Mouse (Mus musculus) CD4-positive, CD25-positive, alpha-beta regulatory T cell, adult 4 months (primary cell): ENCODE measurements around the gene B3gat1. TPM values are rescaled to one million over a fixed set of nuclear protein-coding genes. Genes with fewer than 3 reads are reported as not detected.

ENCODE experiments used
- ATAC-seq: one replicate; pipeline ENCODE4 v1.8.0; 2017
- polyA plus RNA-seq, 2 experiments: library from polyadenylated mRNA; unstranded; fragments of 100-300 nt; shearing (Covaris generic); gene quantifications; one replicate each; pipeline ENCODE4 v1.2.1; 2017

B3gat1 gene
- not detected for polyA plus RNA-seq

DNA sequence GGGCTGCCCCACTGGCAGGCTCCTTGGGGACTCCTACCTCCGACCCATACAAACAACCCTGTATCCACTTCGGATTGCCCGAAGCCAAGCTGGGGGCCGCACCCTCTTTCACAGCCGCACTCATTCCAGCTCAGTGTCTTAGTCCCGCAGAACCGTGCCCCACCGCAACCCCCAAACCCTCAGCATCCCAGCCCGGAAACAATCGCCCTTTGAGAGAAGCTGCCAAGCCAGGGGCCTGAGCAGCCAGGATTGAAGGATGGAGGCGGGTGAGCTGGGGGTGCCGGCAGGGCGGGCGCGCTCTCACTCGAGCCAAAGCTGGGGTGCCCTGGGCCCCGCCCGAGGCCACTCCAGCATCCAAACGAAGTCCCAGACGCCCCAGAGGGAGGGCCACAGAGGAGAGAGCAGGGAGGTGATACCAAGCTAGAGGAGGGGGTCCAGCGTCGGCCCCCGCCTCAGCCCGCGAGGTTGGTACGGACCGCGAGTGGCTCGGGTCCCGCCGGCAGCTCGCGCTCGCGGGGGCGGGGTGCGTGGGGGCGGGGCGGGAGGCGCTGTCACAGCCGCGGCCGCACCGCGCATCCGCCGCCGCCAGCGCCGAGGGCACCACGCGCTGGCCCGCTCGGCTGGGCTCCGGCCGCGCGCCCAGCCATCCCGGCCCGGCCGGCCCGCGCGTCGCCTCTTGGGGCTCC is at the start of gene B3gat1:
TSS of gene B3gat1 (plus strand) at position 523 of the 686 bp plus-strand sequence.
- no peak for ATAC-seq

DNA sequence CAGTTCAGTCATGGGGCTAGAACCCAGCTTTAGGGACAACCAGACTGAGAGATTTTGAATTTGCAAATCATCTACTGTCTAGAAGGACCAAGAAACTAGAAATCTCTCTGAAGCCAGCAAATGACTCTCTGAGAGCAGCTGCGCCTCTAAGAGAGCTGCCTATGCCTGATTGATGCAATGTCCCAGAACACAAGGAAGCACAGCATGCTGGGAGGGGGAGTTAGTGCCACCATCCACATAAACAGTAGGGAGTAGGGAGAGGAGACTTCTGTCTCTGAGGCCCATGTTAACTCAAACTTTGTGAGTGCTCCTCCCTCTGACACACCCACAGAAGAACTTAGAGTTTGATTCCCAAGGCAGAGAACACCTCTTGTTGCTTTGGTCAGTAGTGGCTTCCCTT is 44.4 kb upstream of the B3gat1 start:
- no peak for ATAC-seq

DNA sequence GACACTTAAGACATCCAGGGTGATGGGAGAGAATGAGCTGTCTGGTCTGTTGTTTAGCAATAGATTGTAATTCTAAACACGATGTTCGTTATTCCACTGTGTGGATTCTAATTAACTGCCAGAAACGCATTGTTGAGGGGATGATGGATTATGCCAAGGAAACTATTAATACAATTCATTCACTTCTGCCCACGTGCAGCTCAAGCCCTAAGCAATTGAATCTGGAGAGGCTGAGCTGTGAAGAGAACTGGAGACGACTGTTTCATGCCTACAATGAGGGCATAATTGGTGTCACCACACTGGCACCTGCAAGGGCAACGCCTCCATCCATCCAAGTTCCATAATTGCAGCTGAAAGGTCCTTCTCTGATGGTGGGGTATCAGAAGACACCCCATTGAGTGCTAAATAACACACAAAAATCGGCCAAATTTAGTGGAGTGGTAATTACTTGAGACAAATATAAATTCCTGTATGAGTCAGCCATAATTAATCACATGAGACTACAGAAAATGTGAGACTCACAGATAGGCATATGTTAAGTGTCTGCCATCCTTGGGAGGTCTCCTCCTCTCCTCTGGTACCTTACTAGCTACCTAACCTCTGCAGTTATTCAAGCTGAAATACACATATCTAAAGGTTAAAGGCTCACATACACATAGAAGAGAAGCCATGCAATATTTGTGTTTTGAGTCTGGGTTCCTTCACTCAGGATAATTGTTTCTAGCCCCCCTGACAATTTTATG is 43.4 kb upstream of the B3gat1 start:
- no peak for ATAC-seq

DNA sequence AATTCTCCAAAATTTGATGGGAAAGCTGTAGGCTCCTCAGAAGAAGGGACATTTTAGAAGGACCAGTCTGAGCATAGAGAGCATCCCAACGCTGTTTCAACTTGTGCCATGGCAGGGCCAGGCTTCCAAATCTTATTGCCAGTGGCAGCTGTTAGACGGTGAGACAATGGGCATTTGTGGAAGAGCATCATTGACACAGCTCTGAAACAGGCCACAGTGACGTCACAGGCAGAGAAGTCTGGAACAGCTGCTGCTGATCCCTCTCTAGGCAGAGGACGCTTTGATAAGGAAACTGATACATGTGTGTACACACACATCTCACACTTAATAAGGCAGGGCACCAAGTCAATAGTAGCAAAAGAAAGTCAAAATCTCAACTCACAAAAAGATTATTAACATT is 40.9 kb upstream of the B3gat1 start:
- ATAC-seq, result no peak

DNA sequence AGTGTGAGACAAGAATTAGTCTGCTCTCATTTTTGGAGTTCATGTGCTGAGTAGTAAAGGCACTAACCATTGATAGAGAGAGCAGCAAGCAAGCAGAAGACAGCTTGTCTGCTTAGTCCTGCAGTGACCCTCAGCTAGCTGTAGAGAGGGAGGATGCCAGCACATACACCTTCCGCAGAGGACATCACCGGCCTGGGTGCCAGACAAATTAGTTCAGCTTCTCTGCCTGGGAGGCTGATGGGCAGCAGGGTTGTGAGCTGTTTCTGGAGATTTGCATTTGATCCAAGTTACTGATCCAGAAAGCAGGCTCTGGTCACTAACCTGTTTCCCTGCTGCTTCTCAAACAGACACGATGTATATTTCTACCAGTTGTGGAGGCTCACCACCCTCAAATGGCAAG is 38.9 kb upstream of the B3gat1 start:
- ATAC-seq, result no peak

DNA sequence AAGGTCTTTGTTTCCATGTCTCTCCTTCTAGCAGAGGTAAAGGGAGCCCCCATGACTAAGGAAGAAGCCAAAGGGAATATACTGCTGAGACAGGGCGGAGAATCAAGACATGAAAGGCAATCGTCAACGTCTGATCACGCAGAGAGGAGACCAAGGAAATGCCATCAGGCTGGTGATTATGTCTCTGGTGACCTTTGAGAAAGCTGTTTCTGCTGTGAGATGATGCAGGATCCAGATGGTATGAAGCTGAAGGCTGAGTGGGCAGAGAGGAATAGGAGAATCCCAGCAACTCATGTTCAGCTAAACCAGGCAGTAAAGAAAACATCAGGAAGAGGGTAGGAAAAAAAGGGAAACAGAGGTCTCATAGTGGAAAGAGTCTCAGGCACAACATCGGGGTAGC is 38.4 kb upstream of the B3gat1 start:
- no peak for ATAC-seq

DNA sequence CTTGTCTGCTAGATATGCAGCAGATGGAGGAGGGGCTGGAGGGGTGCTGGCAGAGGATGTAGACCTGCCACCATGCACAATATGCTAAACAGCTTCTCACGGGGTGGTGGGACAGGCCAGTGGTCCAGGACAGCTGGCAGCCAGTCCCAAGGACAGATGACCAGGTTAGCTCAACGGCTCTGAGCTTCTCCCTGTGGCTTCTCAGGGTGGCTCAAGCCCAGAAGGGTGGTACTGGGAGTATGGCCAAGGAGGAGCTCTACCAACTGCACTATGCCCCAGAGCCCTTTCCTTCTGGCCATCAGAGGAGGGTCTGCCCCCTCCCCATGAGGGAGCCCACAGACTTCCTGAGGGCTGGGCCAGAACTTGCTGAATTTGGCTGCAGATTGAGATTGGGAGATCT is 35.2 kb upstream of the B3gat1 start:
- ATAC-seq, result no peak

DNA sequence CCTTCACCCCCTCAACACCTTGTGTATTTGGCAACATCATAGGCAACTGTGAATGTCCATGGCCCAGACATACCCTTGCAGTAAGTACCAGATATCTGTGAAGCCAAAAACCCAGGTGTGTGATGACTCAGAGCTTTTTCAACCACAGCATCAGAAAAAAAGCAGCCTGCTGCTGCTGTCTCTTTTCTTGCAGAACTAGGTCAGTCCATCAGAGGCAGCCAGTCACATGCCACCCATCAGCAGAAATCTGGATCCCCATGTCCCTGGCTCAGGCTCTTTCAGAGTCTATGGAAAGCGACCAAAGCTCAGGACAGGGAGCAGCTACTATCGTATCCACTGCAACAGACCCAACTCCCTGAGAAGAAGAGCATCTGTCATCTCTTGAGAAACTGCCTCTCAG is 33.2 kb upstream of the B3gat1 start:
- no peak for ATAC-seq

DNA sequence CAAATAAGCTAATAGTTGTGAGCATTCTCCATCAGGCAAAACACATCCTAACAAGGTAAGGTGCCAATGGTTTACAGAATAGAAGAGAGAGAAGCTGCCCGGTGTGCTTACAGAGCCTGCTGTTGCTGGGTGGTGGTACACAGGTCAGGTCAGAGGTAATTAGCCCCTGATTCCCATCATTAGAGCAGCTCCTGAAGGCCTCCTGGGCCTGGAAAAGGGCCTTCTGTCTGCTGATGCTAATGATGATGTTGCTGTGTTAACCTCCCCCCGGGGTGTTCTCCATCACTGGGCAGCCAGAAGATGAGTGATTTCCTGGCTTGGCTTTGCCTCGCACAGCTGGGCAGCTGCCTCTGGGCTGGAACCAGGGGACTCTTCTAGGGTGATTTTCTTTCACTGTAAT is 15.1 kb upstream of the B3gat1 start:
- ATAC-seq, result no peak

DNA sequence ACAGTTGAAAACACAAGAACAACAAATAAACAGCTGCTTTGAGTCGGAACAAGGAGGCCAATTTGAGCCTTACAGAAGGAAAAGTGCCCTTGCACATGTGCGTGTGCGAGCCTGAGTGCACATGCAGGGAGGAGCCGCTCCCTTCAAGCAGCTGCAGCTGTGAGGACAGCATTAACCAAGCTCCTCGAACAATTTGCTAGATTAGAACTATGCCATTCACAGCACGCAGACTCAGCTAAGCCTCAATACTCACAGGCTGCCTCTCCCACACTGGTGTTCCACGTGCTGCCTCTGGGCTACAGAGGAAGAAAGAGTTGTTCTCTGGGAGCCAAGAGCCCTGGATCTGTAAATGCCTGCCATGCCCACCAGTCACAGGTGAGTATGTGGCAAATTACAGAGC is 11.8 kb upstream of the B3gat1 start:
- no peak for ATAC-seq

DNA sequence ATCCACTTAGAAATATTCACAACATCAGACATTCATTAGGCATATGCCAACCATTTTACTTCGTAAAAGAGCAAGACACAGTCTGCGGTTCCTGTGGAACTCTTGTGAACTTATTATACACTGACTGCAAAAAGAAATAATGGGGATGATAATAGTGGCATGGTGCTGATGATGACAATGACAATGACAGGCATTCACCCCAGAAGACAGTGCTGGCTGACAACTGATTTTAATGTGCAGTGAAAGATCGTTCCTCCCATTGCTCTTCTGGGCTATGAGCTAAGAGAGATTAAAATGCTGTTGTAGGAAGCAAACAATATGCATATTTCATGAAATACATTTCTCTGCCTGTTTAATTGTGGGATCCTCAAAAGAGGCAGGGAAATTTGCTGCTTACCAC is 7.8 kb upstream of the B3gat1 start:
- ATAC-seq, result no peak

DNA sequence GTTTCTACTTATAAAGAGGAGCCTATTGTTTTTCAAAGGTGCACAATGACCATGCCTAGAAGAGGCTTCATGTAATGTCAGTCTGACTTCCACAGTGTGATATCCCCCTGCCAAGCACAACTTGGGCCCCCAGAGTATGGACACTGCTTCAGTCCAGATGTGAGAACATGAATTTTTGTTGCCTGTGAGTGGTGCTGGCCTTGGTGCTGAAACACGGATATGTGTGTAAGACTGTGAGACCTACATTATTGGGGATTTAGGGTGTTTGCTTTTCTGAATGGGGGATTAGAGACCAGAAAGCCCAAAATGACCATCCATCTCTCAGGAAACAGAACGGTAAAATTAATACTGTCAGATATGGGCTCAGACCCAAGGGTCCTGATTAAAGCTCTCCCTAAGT is 6.1 kb upstream of the B3gat1 start:
- no peak for ATAC-seq

DNA sequence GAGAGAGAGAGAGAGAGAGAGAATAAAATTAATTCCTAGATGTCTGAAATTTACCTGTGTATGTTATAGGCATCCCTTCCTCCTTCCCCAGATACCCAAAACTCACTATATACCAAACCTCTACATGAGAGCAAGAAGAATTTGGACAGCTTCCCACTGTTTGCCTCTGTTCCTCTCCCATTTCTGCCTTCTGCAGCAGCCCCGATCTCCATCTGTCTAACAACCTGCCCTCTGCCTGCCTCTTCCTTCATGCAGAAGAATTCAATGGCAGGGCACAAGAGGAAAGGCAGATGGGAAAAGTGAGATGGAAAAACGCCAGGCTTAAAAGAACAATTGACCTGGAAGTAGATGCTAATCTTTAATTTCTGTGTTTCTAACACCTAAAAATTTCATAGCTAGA is 5.0 kb upstream of the B3gat1 start:
- ATAC-seq, result no peak

DNA sequence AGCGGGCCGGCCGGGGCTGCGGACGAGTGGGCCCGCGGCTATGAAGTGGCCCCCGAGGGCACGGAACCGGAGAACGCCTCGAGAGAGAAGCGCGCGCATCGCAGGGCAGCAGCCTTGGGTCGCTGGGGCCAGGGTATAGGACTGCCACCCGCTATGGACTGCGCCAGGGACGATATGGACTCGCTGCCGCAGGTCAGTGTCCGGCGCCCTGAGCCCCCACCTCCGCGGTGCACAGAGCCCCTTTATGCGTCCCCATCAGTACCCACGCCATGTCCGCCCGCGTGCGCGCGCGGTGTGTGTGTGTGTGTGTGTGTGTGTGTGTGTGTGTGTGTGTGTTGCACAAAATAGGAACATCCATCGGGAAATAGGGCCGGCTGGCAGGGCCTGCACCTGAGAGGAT is 458 bp downstream of the B3gat1 start:
- no peak for ATAC-seq

DNA sequence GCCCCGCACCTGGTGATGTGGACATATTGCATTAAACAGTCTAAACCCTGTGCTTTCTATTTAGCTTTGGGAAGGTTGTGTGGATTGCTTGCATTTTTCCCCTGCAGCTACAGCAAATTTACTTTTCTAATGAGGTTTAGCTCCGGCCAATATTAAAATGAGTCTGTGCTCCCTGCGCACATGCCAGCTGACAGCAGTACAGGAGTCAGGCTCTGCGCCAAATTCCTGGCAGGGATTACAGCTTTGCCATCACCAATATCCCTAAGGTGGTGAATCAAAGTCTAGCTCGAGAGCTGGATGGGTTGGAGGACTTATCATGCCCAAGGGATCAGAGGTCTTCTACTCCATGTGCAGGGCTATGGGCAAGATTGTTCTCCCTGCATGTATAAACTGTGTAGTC is 3.6 kb downstream of the B3gat1 start:
- ATAC-seq, result no peak

DNA sequence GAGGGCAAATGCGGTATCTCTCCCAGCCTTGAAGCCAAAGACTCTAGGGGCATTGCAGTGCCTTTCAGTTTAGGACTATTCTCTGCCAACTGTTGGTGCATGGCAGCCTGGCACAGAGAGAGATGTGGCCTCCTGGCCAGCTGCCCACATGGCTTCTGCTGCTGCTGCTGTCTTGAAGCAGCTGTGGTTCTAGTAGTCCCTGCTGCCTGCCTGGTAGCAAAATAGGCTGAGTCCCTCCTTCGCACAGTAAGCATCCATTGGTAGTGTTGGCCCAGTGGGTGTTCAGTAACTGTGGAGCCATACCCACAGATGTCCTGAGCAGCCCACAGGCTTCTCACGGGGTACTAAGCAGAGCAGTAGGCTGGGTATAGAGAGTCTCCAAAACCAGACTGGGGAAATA is 9.3 kb downstream of the B3gat1 start:
- ATAC-seq, result no peak

DNA sequence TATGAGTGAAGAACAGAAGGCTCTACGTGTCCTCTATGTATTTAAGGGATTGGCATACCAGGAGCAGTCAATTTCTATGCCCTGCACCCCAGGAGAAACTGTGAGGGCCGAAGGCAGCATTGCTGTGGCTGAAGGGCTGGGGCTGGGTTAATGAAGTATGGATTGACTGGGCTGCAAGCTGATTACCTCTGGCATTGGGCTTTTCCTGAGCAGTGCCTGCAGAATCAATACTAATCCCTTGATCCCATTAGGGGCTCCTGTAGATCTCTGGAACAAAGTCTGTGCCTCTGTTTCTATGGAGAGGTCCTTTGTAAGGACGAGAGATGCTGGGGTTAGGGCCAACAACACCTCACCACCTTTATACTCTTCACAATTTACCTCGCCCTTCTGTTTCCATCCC is 13.6 kb downstream of the B3gat1 start:
- no peak for ATAC-seq

DNA sequence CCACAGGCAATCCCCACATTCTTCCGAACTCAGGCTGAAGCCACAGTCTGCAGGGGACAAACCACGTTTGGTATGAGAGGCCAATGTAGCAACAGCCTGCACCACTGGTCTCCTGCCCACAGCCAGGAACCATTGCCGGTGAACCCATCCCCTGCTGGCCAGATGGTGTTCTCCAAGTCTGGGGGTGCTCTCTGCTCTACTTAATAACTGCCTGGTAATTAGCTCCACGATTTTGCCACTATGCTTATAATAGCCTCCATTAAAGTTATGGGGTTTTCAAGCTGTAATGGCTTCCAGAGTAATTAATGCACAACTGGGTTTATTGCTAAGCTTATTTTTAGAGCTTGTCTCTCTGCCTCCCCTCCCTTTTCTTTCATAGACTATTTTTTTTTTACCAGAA is 15.4 kb downstream of the B3gat1 start:
- ATAC-seq, result no peak

DNA sequence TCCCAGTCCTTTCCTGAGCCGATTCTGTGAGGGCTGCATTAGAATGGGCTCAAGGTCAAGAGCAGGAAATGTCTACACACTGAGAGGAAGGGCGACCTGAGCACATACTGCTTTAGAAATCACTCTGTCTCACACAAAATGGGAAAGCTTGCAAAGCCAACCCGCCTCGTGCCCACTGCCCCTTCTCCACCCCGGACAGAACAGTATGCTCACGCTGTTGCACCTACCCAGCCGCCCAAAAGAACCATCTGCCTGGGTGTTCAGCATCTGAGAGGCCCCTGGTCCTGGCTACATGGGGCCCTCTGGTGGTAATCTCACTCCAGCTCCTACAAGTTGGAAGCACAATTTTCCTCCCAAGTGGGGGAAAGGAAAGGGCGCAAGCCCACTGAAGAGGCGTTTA is 26.6 kb downstream of the B3gat1 start:
- no peak for ATAC-seq

DNA sequence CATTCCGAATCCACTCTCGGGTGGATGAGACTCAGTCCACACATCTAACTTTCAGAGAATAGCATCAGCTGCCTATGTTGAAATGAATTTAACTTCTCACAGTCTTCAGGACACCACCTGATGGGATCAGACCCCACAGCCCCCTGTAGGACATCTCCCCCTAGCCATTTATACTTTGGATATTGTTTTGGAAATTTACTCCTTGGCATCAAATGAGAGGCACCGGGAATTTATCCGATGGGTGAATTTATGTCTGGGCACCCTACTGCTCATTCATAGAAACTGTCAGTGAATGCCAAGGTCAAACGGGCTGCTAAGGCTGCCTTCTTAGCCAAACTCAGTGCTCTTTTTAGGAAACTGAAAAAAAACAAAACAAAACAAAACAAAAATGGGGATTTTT is 27.0 kb downstream of the B3gat1 start:
- ATAC-seq, result no peak

DNA sequence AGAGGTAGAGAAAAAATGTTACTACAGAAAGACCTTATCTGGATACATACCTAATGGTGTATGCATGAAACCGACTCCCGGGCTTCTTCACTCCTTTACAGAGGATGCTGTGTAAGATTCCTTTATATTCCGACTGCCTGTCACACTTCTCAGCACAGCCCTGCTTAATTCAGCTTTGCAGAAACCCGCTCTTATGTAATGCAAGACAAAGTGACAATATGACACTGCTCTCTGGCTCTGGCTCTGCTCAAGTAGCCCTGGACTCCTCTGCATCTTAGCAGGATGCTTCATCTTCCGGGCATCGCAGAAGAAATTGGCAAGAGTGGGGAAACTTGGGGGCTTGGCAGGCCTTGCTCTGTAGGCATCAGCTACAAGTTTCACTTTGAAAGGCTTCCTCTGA is 28.9 kb downstream of the B3gat1 start:
- no peak for ATAC-seq

DNA sequence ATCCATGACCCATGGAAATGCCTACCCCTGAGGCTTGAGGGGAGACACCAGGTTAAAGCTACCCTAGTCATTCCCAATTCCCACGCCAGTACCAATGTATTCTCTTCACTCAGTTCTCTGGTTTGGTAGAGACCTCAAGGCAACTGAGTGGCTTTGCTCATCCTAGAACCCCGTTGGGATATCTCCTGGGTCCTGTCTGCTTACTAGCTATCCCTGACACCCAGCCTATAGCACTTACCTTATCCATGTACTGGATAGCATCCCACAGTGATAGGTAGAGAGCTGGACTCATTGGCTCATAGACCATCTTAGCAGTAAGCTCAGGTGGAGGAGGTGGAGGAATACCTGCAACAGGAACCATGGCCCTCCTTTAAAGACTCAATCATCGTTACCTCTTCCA is 34.7 kb downstream of the B3gat1 start:
- no peak for ATAC-seq

DNA sequence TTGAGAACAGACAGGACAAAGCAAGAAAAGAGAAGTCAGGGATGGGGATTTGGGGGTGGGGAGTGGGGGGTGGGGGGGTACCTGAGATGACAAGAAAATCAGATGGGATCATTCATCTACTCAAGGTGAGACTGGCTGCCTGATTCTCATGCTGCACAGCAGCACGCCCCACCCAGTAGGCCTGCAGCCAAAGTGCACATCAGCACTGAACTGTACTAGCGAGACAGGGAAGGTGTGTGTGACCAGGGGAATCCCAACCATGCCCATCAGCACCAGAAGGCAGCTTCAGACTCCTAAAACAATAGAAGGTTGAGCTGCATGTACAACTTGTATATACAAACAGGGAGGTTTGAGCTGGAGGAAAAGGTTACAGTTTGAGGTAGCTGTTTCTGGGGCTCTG is 42.2 kb downstream of the B3gat1 start:
- ATAC-seq, result no peak

DNA sequence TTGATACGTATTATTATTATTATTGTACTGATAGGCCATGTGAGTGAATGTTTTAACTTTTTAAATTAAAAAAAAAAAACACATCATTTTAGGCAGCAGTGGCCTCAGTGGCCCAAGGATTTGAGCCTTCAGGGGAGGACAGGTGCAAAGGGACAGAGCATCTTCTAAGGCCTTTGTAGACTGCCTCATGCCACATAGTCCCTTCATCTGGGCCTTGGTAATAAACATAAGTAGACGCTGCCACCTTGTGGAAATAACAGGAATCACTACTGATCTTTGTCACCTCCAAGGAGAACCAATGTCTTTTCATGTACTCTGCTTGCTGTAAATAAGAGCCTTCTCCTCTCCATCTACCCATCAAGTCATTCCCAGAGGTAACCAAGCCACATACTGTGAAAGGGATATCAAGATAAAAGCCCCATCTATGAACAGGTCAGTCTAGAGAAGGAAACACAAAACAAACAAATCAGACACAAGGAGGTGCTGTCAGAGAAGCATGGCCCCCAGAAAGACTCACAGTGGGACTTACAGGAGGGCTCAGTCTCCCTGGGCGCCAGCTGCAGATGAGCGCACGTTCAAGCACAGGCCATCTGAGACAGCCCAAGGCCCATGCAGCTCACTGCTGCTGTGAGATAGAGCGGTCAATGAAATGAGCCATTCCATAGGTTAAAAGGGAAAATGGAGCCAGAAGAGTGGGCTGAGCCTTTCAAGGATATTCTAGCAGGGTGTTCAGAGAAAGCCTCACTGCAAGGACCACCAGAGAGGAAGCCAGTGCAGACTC is 42.8 kb downstream of the B3gat1 start:
- no peak for ATAC-seq
